Mouse (Mus musculus) MEL (cell line): Measurements from ENCODE around the gene Ddr1.

Experiments used
- KAT2A ChIP-seq: conservative IDR thresholded peaks from 2 replicates; pipeline ENCODE4 v1.6.1; 2012; ENCODE audit warnings: low read depth, low read length, improper control_type of control experiment, inconsistent platforms
- TCF12 ChIP-seq: IDR thresholded peaks from 2 replicates; pipeline ENCODE4 v1.6.1; 2014; ENCODE audit warnings: low read depth, mild to moderate bottlenecking, inconsistent platforms, low read length, improper control_type of control experiment, moderate library complexity

- TF ChIP-seq TCF12 (peak; percentile 34; the same call in 1 of the 2 replicates), KAT2A (peak; percentile 97)
Measured at GRCm38 (mm10) chr17:35673416-35674035, 30.9 kb downstream of the Ddr1 start, which contains the start of gene Gtf2h4.
